Mouse (Mus musculus): ENCODE data around the gene Oog3. TPM values are rescaled to one million over a fixed set of nuclear protein-coding genes. Genes with fewer than 3 reads are reported as not detected.

Oog3 gene
- under 1 TPM in 1 of 2 experiments, not detected in 1; 0.73 TPM for polyA plus RNA-seq (2017; shearing (Covaris generic))

GRCm38 (mm10) chr4:144162563-144162962 is at the start of gene Oog3:
Oog3 (minus strand) TSS chr4:144162663.

GRCm38 (mm10) chr4:144190419-144190818 is 28.0 kb upstream of the Oog3 start, which contains the start of gene Oog2:
Oog2 (plus strand) TSS chr4:144190719.

Other genes starting within 250 kb of the Oog3 start
- not detected for gene Pramef25, start 211.6 kb downstream of the Oog3 start, polyA plus RNA-seq (2017; shearing (Covaris generic))
- gene Gm13101, start 195.7 kb downstream of the Oog3 start, polyA plus RNA-seq (2017; shearing (Covaris generic)), result not detected
- gene Pramef17, start 168.3 kb downstream of the Oog3 start, polyA plus RNA-seq (2017; shearing (Covaris generic)), result 1 to 10 TPM in 1 of 2 experiments, not detected in 1; 1.1 TPM
- gene Pramel4, start 103.5 kb downstream of the Oog3 start, polyA plus RNA-seq (2017; shearing (Covaris generic)), result 1 to 10 TPM in 1 of 2 experiments, not detected in 1; 1.3 TPM
- 1 to 10 TPM in 1 of 2 experiments, not detected in 1; 2.3 TPM for gene Gm13102, start 56.2 kb downstream of the Oog3 start, polyA plus RNA-seq (2017; shearing (Covaris generic))
- under 1 TPM in 1 of 2 experiments, not detected in 1; 0.43 TPM for gene Oog2, start 28.1 kb upstream of the Oog3 start, polyA plus RNA-seq (2017; shearing (Covaris generic))
- not detected for gene C87977, start 50.7 kb upstream of the Oog3 start, polyA plus RNA-seq (2017; shearing (Covaris generic))
- gene Pramel5, start 117.8 kb upstream of the Oog3 start, polyA plus RNA-seq (2017; shearing (Covaris generic)), result not detected
- gene Gm13128, start 167.6 kb upstream of the Oog3 start, polyA plus RNA-seq (2017; shearing (Covaris generic)), result under 1 TPM; 0.12 to 0.22 TPM
- under 1 TPM in 1 of 2 experiments, not detected in 1; 0.80 TPM for gene Gm13119, start 195.3 kb upstream of the Oog3 start, polyA plus RNA-seq (2017; shearing (Covaris generic))
- 1 to 10 TPM in 1 of 2 experiments, not detected in 1; 2.1 TPM for gene Pramef20, start 215.3 kb upstream of the Oog3 start, polyA plus RNA-seq (2017; shearing (Covaris generic))
- gene Pramef12, start 245.8 kb upstream of the Oog3 start, polyA plus RNA-seq (2017; shearing (Covaris generic)), result under 1 TPM in 1 of 2 experiments, not detected in 1; 0.97 TPM